Comparison of ENCODE assay signal across 9 mouse cellular contexts in genomic region chr14:47354111-47354577, GRCm38 (mm10). TPM values are rescaled to one million over a fixed set of nuclear protein-coding genes. Genes with fewer than 3 reads are reported as not detected.
DNase-seq lines count a peak whose midpoint lies in the region; ATAC-seq and TF ChIP-seq lines count a peak whose summit lies in the region.
"Had no signal": no experiment of that assay in that cellular context is flagged by ENCODE, and none has a peak within 500 bp of the region (broad histone marks: within the 10 kb centered on the region; RNA-seq: fewer than 3 reads in every experiment).

No protein-coding gene starts in this region.

- TF ChIP-seq EP300 in CH12.LX (IDR thresholded peaks at IDR 0.05; ENCODE audit: low read length), result peak; percentile 67; the same call in 1 of the 2 replicates

- H3K9ac ChIP-seq in CH12.LX (ENCODE audit: insufficient read depth, low read depth), result no peak overlapping the region
- H3K9ac ChIP-seq in forebrain, embryonic 16.5 days (replicated peaks; ENCODE audit: low read depth, low read length), result no peak overlapping the region
- H3K9ac ChIP-seq: heart, embryonic 15.5 days had no signal

- in situ Hi-C loops in CH12.LX (cut with MboI; ENCODE audit: low pct_ligation_motif_present, low pct_unique_long_range_greater_than_20kb, low sequenced_read_pairs), result no loop called here

- no peaks in the 10 kb centered on the region for H3K9me3 ChIP-seq in CH12.LX (replicated peaks; ENCODE audit: low read length)
- H3K9me3 ChIP-seq in forebrain, embryonic 16.5 days (ENCODE audit: control insufficient read depth, low read length), result no peaks in the 10 kb centered on the region
- H3K9me3 ChIP-seq: heart, embryonic 15.5 days had no signal

- no peak overlapping the region for H3K27ac ChIP-seq in CH12.LX (ENCODE audit: insufficient read depth, low read depth)
- no peak overlapping the region for H3K27ac ChIP-seq in forebrain, embryonic 16.5 days (ENCODE audit: low read length)
- H3K27ac ChIP-seq: heart, embryonic 15.5 days had no signal

- 47% methylated on average over 8 of the region's 8 CpGs for WGBS in lung, adult 2 months
- WGBS in forebrain, embryonic 16.5 days, result 66% methylated on average over 8 of the region's 8 CpGs

- TF ChIP-seq CTCF in CH12.LX (conservative IDR thresholded peaks at IDR 0.05 in 1 of 2, IDR thresholded peaks at IDR 0.05 in 1 of 2; ENCODE audit: low read depth in 2 of 2, low read length in 2 of 2), result peak; percentile 24 to 42; a peak in 3 of 4 replicates
- TF ChIP-seq CTCF in lung, adult 2 months (IDR thresholded peaks at IDR 0.05; ENCODE audit: insufficient read depth, low read length), result peak; percentile 37

- TF ChIP-seq POLR2A in CH12.LX (IDR thresholded peaks at IDR 0.05; ENCODE audit: low read depth, low read length), result no peak
- TF ChIP-seq POLR2A in lung, adult 2 months (IDR thresholded peaks at IDR 0.05; ENCODE audit: borderline replicate concordance, extremely low read depth, low read depth, low read length), result no peak

- no peaks in the 10 kb centered on the region for H3K36me3 ChIP-seq in CH12.LX (replicated peaks in 1 of 2; ENCODE audit: control insufficient read depth in 1 of 2, insufficient read depth in 1 of 2, low read length in 1 of 2)
- no peaks in the 10 kb centered on the region for H3K36me3 ChIP-seq in forebrain, embryonic 16.5 days (ENCODE audit: control insufficient read depth, insufficient read depth)
- H3K36me3 ChIP-seq: heart, embryonic 15.5 days had no signal

- no peaks in the 10 kb centered on the region for H3K27me3 ChIP-seq in CH12.LX (replicated peaks)
- no peaks in the 10 kb centered on the region for H3K27me3 ChIP-seq in forebrain, embryonic 16.5 days (replicated peaks; ENCODE audit: control insufficient read depth, insufficient read depth, low read length)
- H3K27me3 ChIP-seq: heart, embryonic 15.5 days had no signal

- no peak for DNase-seq in frontal cortex, postnatal 25 days (ENCODE audit: low spot score in 2 of 2)
- peak; percentile 18 for DNase-seq in CH12.LX (ENCODE audit: extremely low read depth)
- peak; percentile 38 for DNase-seq in lung, adult 2 months
- DNase-seq in right cerebral cortex, adult 18-20 months, result no peak
- DNase-seq in thymus, postnatal 10 days (ENCODE audit: low spot score in 2 of 2), result no peak

- no peak overlapping the region for H3K4me3 ChIP-seq in CH12.LX (replicated peaks in 1 of 3; ENCODE audit: low read depth in 2 of 3, low read length in 2 of 3, poor library complexity in 1 of 3)
- no peak overlapping the region for H3K4me3 ChIP-seq in lung, adult 2 months (replicated peaks; ENCODE audit: extremely low read depth, low read depth, low read length)
- no peak overlapping the region for H3K4me3 ChIP-seq in forebrain, embryonic 16.5 days (replicated peaks; ENCODE audit: low read length)
- H3K4me3 ChIP-seq: heart, embryonic 15.5 days had no signal

- no peaks in the 10 kb centered on the region for H3K79me2 ChIP-seq in CH12.LX (replicated peaks; ENCODE audit: control insufficient read depth, extremely low read depth, insufficient read depth, poor library complexity, severe bottlenecking)

- no peak overlapping the region for H3K4me2 ChIP-seq in CH12.LX (ENCODE audit: insufficient read depth, low read depth, poor library complexity, severe bottlenecking)
- no peak overlapping the region for H3K4me2 ChIP-seq in forebrain, embryonic 16.5 days (ENCODE audit: low read length)
- H3K4me2 ChIP-seq: heart, embryonic 15.5 days had no signal

- dilution Hi-C loops in CH12.LX (cut with MboI; ENCODE audit: extremely low pct_ligation_motif_present, extremely low pct_unique_long_range_greater_than_20kb, low sequenced_read_pairs), result no loop called here

- peaks cover 0 to 20% of the 10 kb centered on the region in 2 experiments; a peak in 2 of 4 replicates for H3K4me1 ChIP-seq in CH12.LX (ENCODE audit: control insufficient read depth in 1 of 2, insufficient read depth in 2 of 2)
- H3K4me1 ChIP-seq in lung, adult 2 months (ENCODE audit: control insufficient read depth, insufficient read depth, low read length), result no peaks in the 10 kb centered on the region
- no peaks in the 10 kb centered on the region for H3K4me1 ChIP-seq in forebrain, embryonic 16.5 days (replicated peaks; ENCODE audit: control insufficient read depth, insufficient read depth, low read length)

- peak; percentile 70 for ATAC-seq in frontal cortex, adult (ENCODE audit: low TSS enrichment)
- peak; percentile 54; the same call in 1 of the 2 replicates for ATAC-seq in common myeloid progenitor, adult 5-6 weeks (replicated peaks; ENCODE audit: low read depth, poor library complexity, severe bottlenecking)
- no peak for ATAC-seq in forebrain, embryonic 16.5 days

- TF ChIP-seq RAD21 in CH12.LX (IDR thresholded peaks at IDR 0.05; ENCODE audit: low read depth, low read length), result no peak; the same call in 1 of the 2 replicates

TF ChIP-seq in CH12.LX, 34 proteins besides CTCF, POLR2A, EP300 and RAD21:
- TF ChIP-seq CHD1 (IDR thresholded peaks at IDR 0.05; ENCODE audit: low read depth, low read length) (no peak), MAFK (IDR thresholded peaks at IDR 0.05; ENCODE audit: insufficient replicate concordance, low read length) (0 out of 2 replicates have a peak, but pooled peaks have one; percentile 49), MAZ (IDR thresholded peaks at IDR 0.05; ENCODE audit: low read depth, low read length) (0 out of 2 replicates have a peak, but pooled peaks have one; percentile 29), ZNF384 (IDR thresholded peaks at IDR 0.05; ENCODE audit: low read depth, low read length) (peak; percentile 47), MYC (IDR thresholded peaks at IDR 0.05; ENCODE audit: low read depth, low read length) (0 out of 2 replicates have a peak, but pooled peaks have one; percentile 50), JUN (IDR thresholded peaks at IDR 0.05; ENCODE audit: insufficient read depth, low read depth, low read length) (no peak; the same call in 1 of the 2 replicates), TCF12 (IDR thresholded peaks at IDR 0.05; ENCODE audit: low read depth, low read length) (peak; percentile 60; the same call in 1 of the 2 replicates), ETS1 (conservative IDR thresholded peaks at IDR 0.05; ENCODE audit: low read depth, low read length) (peak; percentile 22; the same call in 1 of the 2 replicates), BHLHE40 (IDR thresholded peaks at IDR 0.05; ENCODE audit: low read depth, low read length) (peak; percentile 41; the same call in 1 of the 2 replicates)

RNA-seq across cellular contexts. Expression of gene Lgals3, which starts 13.4 kb away (rescaled TPM):
- total RNA-seq in CH12.LX (2012; rRNA removed), result 1.3 and 1.8 TPM in 2 replicates
- not detected in 2 replicates for total RNA-seq in CH12.LX (2014; rRNA removed)
- 0.29 and 0.30 TPM in 2 replicates for polyA plus RNA-seq in CH12.LX (2012; ENCODE audit: insufficient read length, low read depth)
- 1.2 and 5.7 TPM in 2 replicates for total RNA-seq in common myeloid progenitor, adult 5-6 weeks (2017)
- polyA plus RNA-seq in lung, adult 2 months (2012; rRNA removed), result 276 and 279 TPM in 2 replicates
- 2.2 and 2.9 TPM in 2 replicates for polyA plus RNA-seq in forebrain, embryonic 16.5 days (2015; fragmentation: Nextera tagmentation; extraction: Ambion mirVana)

RNA-seq across cellular contexts. Expression of gene Mapk1ip1l, which starts 56.1 kb away (rescaled TPM):
- total RNA-seq in CH12.LX (2012; rRNA removed), result 36.6 and 43.0 TPM in 2 replicates
- total RNA-seq in CH12.LX (2014; rRNA removed), result 46.7 and 51.5 TPM in 2 replicates
- 66.6 and 80.9 TPM in 2 replicates for polyA plus RNA-seq in CH12.LX (2012; ENCODE audit: insufficient read length, low read depth)
- 81.1 and 99.3 TPM in 2 replicates for total RNA-seq in common myeloid progenitor, adult 5-6 weeks (2017)
- polyA plus RNA-seq in lung, adult 2 months (2012; rRNA removed), result 27.9 and 41.8 TPM in 2 replicates
- 59.8 and 62.1 TPM in 2 replicates for polyA plus RNA-seq in forebrain, embryonic 16.5 days (2015; fragmentation: Nextera tagmentation; extraction: Ambion mirVana)

Comparison
In these comparisons a context has a peak if more than half of its experiments do, and no peak if none do; other contexts are left out.
1. DNase-seq: peak in CH12.LX (single experiment) and lung, adult 2 months (single experiment); none in frontal cortex, postnatal 25 days (0 of 2), right cerebral cortex, adult 18-20 months (single experiment) and thymus, postnatal 10 days (0 of 2).
2. RNA of gene Lgals3, which starts 13.4 kb away (polyA plus RNA-seq): 276 to 279 TPM in lung, adult 2 months; 2.2 to 2.9 TPM in forebrain, embryonic 16.5 days and 0.29 to 0.30 TPM in CH12.LX; every median in the first group is over 10 times any median in the second.